Mouse (Mus musculus) forebrain, postnatal 0 days (tissue): ENCODE data around the gene Cbln3. TPM values are rescaled to one million over a fixed set of nuclear protein-coding genes. Genes with fewer than 3 reads are reported as not detected.

Experiments used
- ATAC-seq: fragments of 200-750 bp; cut with Nextera tagmentation; 2 replicates; pipeline ENCODE4 v1.8.0; 2017; ENCODE audit warnings: mild to moderate bottlenecking, moderate library complexity
- DNase-seq: peaks from one replicate; pipeline ENCODE4 v3.0.0-alpha.2; 2015
- H3K27ac ChIP-seq: fragments of 300-500 bp; sonication (generic); 2 replicates; pipeline ENCODE4 v1.5.1; 2014; ENCODE audit warnings: low read depth, mild to moderate bottlenecking, antibody characterized with exemption, low read length, moderate library complexity, mixed read lengths
- H3K27me3 ChIP-seq: fragments of 300-500 bp; sonication (generic); 2 replicates; pipeline ENCODE4 v1.6.1; 2014; ENCODE audit warnings: mild to moderate bottlenecking, low read length, mixed read lengths; ENCODE audit not compliant: insufficient read depth
- H3K36me3 ChIP-seq: fragments of 300-500 bp; sonication (generic); 2 replicates; pipeline ENCODE4 v1.6.1; 2014; ENCODE audit warnings: mild to moderate bottlenecking, moderate library complexity; ENCODE audit not compliant: insufficient read depth
- H3K4me1 ChIP-seq: fragments of 300-500 bp; sonication (generic); 2 replicates; pipeline ENCODE4 v1.6.1; 2014; ENCODE audit warnings: antibody characterized with exemption; ENCODE audit not compliant: insufficient read depth
- H3K4me2 ChIP-seq: fragments of 300-500 bp; sonication (generic); 2 replicates; pipeline ENCODE4 v1.6.1; 2014; ENCODE audit warnings: low read depth, mild to moderate bottlenecking, moderate library complexity
- H3K4me3 ChIP-seq: fragments of 300-500 bp; sonication (generic); 2 replicates; pipeline ENCODE4 v1.5.1; 2014; ENCODE audit warnings: low read depth, low read length, mixed read lengths
- H3K9ac ChIP-seq: fragments of 300-500 bp; sonication (generic); 2 replicates; pipeline ENCODE4 v1.6.1; 2014; ENCODE audit warnings: mild to moderate bottlenecking
- H3K9me3 ChIP-seq: fragments of 300-500 bp; sonication (generic); 2 replicates; pipeline ENCODE4 v1.6.1; 2016; ENCODE audit warnings: low read length
- CTCF ChIP-seq: sonication (generic); IDR thresholded peaks from 2 replicates; pipeline ENCODE4 v1.5.1; 2016; ENCODE audit warnings: antibody characterized with exemption, control low read depth, low read depth
- WGBS: fragments of 180-500 bp; shearing (Covaris S2); extraction: QIAGEN DNeasy Blood & Tissue Kit; methylation state at CpG from one replicate; pipeline ENCODE4 v1.1.7; 2014; 5-methylcytosine and 5-hydroxymethylcytosine counted together
- polyA plus RNA-seq: library from polyadenylated mRNA; unstranded; fragments of >200 nt; fragmentation: Nextera tagmentation; extraction: Ambion mirVana; gene quantifications from 2 replicates; pipeline ENCODE4 v1.2.1, GENCODE M21; 2015
- total RNA-seq: library from RNA; depleted of rRNA; stranded (reverse); fragments of >200 nt; gene quantifications from 2 replicates; pipeline ENCODE4 v1.2.3, GENCODE M21; 2014

The Cbln3 gene
- total and polyA plus RNA-seq, 2 experiments from 2014 or later: 0.29 to 0.33 TPM

DNA sequence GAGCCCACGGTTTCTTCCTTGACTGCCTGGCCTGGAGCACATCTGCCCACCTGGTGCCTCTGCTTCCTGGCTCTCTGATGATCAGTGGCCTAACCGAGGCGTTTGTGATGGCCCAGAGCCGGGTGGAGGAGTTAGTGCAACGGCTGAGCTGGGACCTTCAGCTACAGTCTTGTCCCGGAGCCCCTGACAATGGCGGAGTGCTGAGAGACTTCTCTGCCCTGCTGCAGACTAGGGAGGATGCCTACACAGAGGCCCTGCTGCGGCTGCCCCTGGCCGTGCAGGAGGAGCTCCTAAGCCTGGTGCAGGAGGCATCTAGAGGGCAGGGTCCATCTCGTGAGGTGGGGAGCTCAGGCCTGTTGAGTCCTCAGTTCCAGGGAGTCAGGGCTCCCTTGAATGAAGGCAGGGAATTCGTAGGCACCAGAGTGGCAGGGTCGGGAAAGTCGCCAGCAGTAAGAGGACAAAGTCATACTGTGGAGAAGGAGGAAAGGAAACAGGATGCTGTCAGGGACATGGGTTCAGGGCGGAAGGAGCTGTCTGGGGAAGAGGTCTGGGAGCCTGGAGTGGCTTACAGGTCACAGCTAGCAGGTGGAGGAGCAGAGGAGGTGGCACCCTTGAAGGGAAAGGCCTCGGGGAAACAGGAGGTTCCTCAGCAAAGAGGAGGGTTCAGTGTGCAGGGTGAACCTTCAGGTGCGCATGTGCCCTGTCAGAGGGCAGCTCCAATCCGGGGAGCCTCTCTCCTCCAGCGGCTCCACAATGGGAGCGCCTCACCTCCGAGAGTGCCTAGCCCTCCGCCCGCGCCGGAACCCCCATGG, 2.6 kb upstream of the Cbln3 start:
- Histone ChIP-seq H3K27ac (no peak overlapping the region), H3K4me2 (no peak overlapping the region)
- no peak for TF ChIP-seq CTCF

DNA sequence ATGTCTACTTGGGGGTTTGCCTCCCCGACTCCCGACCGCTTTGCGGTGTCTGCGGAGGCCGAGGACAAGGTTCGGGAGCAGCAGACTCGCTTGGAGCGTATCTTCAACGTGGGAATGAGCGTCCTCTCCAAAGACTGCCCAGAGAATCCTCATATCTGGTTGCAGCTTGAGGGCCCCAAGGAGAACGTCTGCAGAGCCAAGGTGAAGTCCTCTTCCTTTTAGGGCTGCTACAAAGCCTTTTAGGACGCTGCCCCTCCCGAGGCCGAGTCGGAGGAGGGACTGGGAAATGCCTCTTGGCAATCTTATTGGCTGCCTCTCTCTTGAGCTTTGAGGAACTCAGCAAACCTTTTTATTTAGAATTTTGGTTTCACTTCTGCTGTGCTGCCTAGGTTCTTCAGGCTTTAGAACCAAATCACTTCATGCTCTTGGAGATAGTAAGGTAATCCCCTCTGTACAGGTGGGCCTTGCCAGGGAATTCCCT, 1.6 kb upstream of the Cbln3 start:
- WGBS: 6% methylated on average over 16 of the region's 16 CpGs
- Histone ChIP-seq H3K27ac (peak overlapping the region; percentile 78; the same call in 1 of the 2 replicates), H3K9ac (peak overlapping the region; percentile 87), H3K27me3 (no peaks in the 10 kb centered on the region), H3K36me3 (peaks cover 29% of the 10 kb centered on the region), H3K4me2 (peak overlapping the region; percentile 88), H3K4me3 (peak overlapping the region; percentile 80), H3K9me3 (no peaks in the 10 kb centered on the region), H3K4me1 (peaks cover 10% of the 10 kb centered on the region)
- TF ChIP-seq CTCF: no peak
- DNase-seq (no peak), ATAC-seq (no peak)

More for the DNA sequence above, 2.6 kb upstream of the Cbln3 start:
- Histone ChIP-seq H3K36me3 (peaks cover 33% of the 10 kb centered on the region), H3K4me3 (no peak overlapping the region), H3K4me1 (peaks cover 10% of the 10 kb centered on the region), H3K27me3 (no peaks in the 10 kb centered on the region), H3K9me3 (no peaks in the 10 kb centered on the region), H3K9ac (0 out of 2 replicates have a peak overlapping the region, but pooled peaks have one; percentile 87)
- 85% methylated on average over 24 of the region's 24 CpGs for whole genome bisulfite sequencing
- DNase-seq (no peak), ATAC-seq (no peak)

GRCm38 (mm10) chr14:55885114-55885790, 1.1 kb upstream of the Cbln3 start:
- peak overlapping the region; percentile 88 for H3K4me2 ChIP-seq
- TF ChIP-seq CTCF: no peak
- H3K4me3 ChIP-seq: peak overlapping the region; percentile 80
- no peaks in the 10 kb centered on the region for H3K9me3 ChIP-seq
- DNase-seq (peak; percentile 41), ATAC-seq (peak; percentile 68)
- peaks cover 10% of the 10 kb centered on the region for H3K4me1 ChIP-seq
- peaks cover 29% of the 10 kb centered on the region for H3K36me3 ChIP-seq
- peak overlapping the region; percentile 87 for H3K9ac ChIP-seq
- 3% methylated on average over 22 of the region's 30 CpGs for WGBS
- H3K27me3 ChIP-seq: no peaks in the 10 kb centered on the region
- peak overlapping the region; percentile 78 for H3K27ac ChIP-seq

GRCm38 (mm10) chr14:55884713-55885113, 521 bp upstream of the Cbln3 start, which contains the start of gene Khnyn:
Gene Khnyn (plus strand): TSS chr14:55884947.
- Histone ChIP-seq H3K4me1 (peaks cover 10% of the 10 kb centered on the region), H3K27me3 (no peaks in the 10 kb centered on the region), H3K9me3 (no peaks in the 10 kb centered on the region), H3K27ac (peak within 1 kb of the TSS; percentile 78), H3K4me2 (peak within 1 kb of the TSS; percentile 88), H3K9ac (peak within 1 kb of the TSS; percentile 87), H3K36me3 (peaks cover 26% of the 10 kb centered on the region), H3K4me3 (peak within 1 kb of the TSS; percentile 80)
- under 1% methylated on average over 27 of the region's 30 CpGs for WGBS
- no peak for TF ChIP-seq CTCF
- peak; percentile 90 for ATAC-seq
- peak; percentile 77 for DNase-seq

GRCm38 (mm10) chr14:55883663-55884062, 529 bp downstream of the Cbln3 start:
- Histone ChIP-seq H3K27me3 (no peaks in the 10 kb centered on the region), H3K36me3 (peaks cover 17% of the 10 kb centered on the region), H3K9ac (no peak overlapping the region), H3K9me3 (no peaks in the 10 kb centered on the region), H3K4me2 (no peak overlapping the region), H3K4me3 (no peak overlapping the region), H3K4me1 (peaks cover 10% of the 10 kb centered on the region), H3K27ac (no peak overlapping the region)
- no peak for ATAC-seq
- TF ChIP-seq CTCF: no peak
- DNase-seq: no peak
- WGBS: 83% methylated on average over 12 of the region's 12 CpGs

DNA sequence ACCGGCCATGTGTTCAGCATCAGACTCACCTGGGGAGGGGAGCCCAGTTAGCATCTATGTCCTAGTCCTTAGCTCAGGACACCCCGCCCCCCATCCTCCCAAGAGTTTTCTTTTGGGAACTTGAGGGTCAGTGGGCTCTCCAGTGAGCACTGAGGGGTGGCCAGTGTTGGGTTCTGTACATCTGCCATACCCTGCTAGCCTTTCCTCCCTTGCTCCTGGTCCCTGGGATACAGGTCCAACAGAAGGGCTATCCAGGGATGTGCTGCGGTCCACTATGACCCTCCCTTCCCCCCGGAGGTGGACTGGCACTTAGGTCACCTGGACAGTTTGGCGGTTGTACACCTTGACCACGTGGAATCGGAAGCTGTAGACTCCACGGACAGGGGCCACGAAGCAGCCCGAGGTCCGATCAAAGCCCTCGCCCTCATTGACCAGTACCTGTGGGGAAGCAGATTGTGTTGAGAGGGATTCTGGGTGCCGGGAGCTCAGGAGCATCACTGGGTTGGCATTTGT, 987 bp downstream of the Cbln3 start:
- Histone ChIP-seq H3K4me1 (peaks cover 10% of the 10 kb centered on the region), H3K4me3 (no peak overlapping the region), H3K27me3 (no peaks in the 10 kb centered on the region), H3K36me3 (peaks cover 15% of the 10 kb centered on the region), H3K4me2 (no peak overlapping the region), H3K9ac (no peak overlapping the region), H3K27ac (no peak overlapping the region), H3K9me3 (no peaks in the 10 kb centered on the region)
- ATAC-seq (no peak), DNase-seq (no peak)
- 97% methylated on average over 13 of the region's 13 CpGs for WGBS
- TF ChIP-seq CTCF: no peak
